Mouse (Mus musculus) CH12.LX (cell line): ENCODE data around the gene Efs.

Source experiments
- CTCF ChIP-seq, 2 experiments: IDR thresholded peaks in 1 of 2; conservative IDR thresholded peaks in 1 of 2; 2 replicates each; pipeline ENCODE4 v1.5.1; 2011 to 2012; ENCODE audit warnings: low read depth in 2 of 2, low read length in 2 of 2, improper control_type of control experiment in 1 of 2, inconsistent platforms in 1 of 2, mild to moderate bottlenecking in 1 of 2, moderate library complexity in 1 of 2
- JUND ChIP-seq: conservative IDR thresholded peaks from 2 replicates; pipeline ENCODE4 v1.6.1; 2011; ENCODE audit warnings: low read depth, low read length, improper control_type of control experiment
- NELFE ChIP-seq: IDR thresholded peaks from 2 replicates; pipeline ENCODE4 v1.6.1; 2011; ENCODE audit warnings: low read depth, low read length, improper control_type of control experiment
- USF1 ChIP-seq: IDR thresholded peaks from 2 replicates; pipeline ENCODE4 v1.6.1; 2014; ENCODE audit warnings: low read depth, mild to moderate bottlenecking, inconsistent platforms, low read length, improper control_type of control experiment

DNA sequence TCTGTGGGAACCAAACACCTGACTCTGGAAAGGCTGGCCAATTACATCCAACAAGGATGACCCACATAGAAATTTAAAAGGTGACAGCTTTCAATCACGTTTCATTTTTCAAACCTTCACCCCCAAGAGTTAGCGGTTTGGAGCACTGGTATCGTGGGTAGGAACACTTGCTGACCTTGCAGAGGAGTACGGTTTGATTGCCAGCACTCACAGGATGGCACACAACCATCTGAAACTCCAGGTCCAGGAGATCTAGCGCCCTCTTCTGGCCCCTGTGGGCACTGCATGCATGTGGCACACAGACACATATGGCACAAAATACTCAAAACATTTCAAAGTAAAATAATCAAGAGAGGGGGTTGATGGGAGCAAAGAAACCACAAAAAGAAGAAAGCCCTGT is 59.0 kb downstream of the Efs start:
- TF ChIP-seq JUND: no peak
- peak; percentile 51 to 71 for TF ChIP-seq CTCF (conservative IDR thresholded peaks at IDR 0.05 in 1 of 2, IDR thresholded peaks at IDR 0.05 in 1 of 2; ENCODE audit: low read depth in 2 of 2, low read length in 2 of 2)
- TF ChIP-seq NELFE: no peak
- TF ChIP-seq USF1: no peak
